Mouse (Mus musculus): ENCODE data around the gene Map3k5.
"Not testable (repeated sequence)": the region's sequence is repeated elsewhere in the genome, so short reads cannot be mapped to it uniquely, and the experiment has no call there.

Gene Map3k5

DNA sequence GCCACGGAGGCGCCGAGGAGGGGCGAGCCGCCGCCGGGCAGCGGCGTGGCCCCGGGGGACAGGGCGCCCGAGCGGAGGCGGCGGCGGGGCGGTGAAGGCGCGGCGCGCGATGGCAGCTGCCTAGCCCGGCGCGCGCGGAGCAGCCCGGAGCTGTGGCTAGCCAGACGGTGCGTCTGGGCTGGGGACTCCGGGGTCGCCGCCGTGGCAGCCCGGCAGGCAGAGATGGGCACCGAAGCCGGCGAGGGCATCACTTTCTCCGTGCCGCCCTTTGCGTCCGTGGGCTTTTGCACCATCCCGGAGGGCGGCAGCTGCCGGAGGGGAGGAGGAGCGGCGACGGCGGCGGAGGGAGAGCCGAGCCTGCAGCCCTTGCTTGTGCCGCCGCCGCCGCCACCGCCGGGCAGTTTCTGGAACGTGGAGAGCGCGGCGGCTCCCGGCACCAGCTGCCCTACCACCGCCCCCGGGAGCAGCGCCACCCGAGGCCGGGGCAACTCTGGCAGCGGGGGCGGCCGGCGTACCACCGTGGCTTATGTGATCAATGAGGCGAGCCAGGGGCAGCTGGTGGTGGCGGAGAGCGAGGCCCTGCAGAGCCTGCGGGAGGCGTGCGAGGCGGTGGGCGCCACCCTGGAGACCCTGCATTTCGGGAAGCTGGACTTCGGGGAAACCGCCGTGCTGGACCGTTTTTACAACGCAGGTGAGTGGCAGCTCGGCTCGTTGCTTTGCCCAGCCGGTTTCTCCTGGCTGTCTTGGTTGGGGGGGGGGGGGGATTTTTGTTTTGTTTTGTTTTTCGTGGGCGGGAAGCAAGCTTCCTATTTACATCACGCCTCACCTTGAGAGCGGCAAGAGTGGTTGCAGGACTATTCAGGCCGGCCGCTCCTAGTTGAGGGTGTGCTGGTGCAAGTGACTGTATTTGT is at the start of gene Map3k5:
Gene Map3k5, plus strand, starts transcription at position 89 of the 911 bp plus-strand sequence.
- DNase-seq (ENCODE audit: low spot score in 2 of 2), result no peak

DNA sequence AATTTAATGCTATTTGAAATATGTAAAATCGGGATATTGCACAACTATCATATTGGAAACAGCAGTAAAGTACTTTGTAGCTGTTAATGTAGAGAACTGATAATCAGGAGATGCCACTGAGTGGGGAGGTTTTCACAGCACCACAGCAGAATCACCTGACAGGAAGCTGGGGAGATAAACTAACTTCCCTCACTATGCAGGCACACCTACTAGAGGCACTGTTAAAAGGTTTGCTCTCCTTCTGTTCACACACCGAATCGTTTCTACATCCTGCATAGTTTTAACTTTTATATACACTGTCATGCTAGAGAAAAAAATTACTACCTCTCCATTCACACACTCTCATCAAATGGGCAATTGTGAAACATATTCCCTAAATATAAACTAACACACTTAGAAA is 48.0 kb upstream of the Map3k5 start:
- no peak for DNase-seq (ENCODE audit: low spot score in 2 of 2)

DNA sequence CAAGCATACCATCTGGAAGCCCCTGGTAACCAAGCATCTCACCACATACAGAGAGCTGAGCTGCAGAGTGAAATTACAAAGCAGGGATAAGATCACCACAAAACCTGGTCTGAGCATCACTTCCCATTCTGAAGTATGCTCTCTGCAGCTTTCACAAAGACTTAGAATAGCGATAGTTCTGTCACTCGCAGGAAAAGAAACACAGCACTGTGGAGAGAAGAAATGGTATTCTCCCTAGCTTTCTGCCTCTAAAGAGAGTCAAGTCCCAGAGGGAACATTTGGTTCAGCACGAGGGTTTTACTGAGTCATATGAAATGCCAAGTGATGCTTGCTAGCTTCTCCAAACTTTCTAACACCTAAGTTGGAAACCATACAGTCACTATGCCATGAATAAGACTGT is 44.4 kb upstream of the Map3k5 start:
- DNase-seq (ENCODE audit: low spot score in 2 of 2), result no peak

DNA sequence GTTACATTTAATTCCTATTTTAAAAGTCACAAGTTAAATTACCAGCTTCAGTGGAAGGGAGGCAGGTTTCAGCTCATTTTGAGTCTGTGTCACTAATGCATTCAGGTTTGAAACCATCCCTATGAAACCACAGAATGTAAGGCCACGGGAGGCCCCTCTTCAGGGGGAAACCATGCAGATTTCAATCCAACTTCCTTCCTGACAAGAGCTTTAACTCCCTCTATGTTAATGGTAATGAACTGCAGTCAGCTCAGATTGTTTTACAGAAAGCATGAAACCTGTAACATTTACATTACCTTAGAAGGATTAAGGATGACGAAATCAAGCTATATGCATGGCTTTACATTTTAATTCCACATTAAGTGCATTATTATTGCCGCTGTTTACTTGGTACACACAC is 42.6 kb upstream of the Map3k5 start:
- DNase-seq (ENCODE audit: low spot score in 2 of 2), result no peak

DNA sequence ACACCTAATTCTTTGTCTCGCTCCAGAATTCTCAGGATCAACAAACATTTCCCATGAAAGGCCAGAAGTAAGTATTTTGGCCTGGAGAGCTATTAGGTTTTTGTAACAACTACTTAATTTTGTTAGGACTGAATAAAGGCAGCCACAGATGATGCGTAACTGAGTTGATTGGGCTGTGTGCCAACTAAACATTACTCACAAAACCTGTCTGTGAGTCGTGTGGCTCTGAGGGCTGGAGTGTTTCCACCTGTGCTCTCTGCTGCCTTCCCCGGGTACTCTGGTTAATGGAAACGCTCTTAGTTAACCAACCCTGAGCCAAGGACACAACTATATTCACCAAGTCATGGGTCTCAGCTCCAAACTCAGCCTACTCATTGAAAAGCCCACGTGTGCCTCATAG is 41.1 kb upstream of the Map3k5 start:
- no peak for DNase-seq (ENCODE audit: low spot score in 2 of 2)

DNA sequence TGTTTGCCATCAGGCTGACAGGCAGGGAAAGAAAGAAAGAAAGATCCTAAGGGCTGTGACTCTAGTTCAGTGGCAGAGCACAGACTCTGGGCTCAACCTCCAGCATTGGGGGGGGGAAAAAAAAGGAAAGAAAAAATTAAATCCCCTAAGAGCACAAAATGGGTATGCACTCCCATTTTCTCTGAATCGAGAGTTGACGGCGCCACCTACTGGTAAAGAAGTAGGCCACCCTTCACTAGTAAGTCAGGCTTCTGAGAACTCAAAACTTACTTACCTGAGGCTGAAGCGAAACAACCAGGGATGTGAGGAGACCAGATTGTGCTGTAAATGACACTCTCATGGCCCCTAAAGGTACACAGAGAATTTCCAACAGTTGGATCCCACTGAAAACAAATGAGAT is 40.3 kb upstream of the Map3k5 start:
- peak in 1 of 2 experiments; percentile 11 for DNase-seq (ENCODE audit: low spot score in 2 of 2)

DNA sequence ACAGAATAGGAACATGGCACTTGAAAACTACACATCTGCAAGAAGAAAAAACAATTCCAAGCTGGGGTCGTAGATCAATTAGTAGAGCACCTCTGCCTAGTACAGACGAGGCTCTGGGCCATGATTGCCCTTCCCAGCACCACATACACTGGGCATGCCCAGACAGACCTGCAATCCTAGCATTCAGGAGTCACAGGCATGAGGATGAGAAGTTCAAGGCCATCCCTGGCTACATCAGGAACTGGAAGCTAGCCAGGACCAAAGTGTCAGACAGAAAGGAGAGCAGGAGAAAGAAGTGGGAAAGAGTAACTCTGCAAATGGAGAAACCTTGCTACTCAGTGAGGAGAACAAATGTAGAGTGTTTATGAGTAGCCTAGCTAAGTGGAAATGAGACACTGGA is 34.1 kb upstream of the Map3k5 start:
- no peak for DNase-seq (ENCODE audit: low spot score in 2 of 2)

DNA sequence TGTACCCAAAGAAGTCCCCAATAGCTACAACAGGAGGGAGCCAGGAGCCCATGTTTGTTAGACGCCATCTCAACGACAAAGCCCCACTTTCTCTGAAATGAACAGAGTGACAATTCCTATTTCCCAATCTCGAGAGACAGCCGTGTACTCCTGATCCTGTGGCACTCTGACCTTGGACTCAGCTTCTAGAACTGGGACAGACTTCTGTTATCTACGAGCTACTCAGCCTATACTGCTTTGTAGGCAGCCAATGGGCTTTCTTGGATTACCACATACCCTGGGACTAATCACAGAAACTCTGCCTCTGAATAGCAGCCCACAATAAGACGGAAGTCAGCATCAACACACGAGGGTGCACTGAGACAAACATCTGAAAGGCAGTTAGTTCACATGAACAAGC is 32.3 kb upstream of the Map3k5 start:
- no peak for DNase-seq (ENCODE audit: low spot score in 2 of 2)

DNA sequence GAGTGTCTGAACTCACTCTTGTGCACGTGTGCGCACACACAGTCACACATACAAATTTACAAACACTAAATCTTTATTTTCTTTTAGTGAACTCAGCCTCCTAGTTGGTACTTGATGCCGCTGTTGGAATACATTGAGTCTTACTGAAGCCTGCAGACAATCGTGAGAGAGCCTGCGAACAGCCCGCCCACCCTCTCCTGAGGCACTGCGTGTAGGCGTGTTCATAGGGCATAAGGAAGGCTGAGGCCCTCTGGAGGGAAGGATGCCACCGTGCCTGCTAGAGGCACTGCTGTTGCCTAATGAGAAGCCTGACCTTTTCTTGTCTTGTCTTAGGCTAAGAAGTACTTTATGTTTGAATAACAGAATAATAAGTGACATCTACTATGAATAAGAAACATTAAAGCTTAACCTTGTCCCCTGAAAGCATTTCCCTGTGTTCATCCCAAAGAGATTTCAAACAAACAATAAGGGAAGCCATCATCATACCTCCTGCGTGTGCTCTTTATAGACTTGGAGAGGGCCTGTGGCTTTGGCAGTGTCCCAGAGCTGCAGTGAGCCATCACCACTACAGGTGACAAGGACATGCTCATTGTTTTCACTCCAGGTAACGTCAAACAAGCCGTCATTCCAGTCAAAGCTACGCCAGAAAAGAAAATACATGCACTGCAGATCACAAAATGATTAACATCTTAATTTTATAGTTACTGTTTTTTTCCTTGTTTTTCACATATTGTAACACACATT is 30.0 kb upstream of the Map3k5 start:
- DNase-seq (ENCODE audit: low spot score in 2 of 2), result no peak

DNA sequence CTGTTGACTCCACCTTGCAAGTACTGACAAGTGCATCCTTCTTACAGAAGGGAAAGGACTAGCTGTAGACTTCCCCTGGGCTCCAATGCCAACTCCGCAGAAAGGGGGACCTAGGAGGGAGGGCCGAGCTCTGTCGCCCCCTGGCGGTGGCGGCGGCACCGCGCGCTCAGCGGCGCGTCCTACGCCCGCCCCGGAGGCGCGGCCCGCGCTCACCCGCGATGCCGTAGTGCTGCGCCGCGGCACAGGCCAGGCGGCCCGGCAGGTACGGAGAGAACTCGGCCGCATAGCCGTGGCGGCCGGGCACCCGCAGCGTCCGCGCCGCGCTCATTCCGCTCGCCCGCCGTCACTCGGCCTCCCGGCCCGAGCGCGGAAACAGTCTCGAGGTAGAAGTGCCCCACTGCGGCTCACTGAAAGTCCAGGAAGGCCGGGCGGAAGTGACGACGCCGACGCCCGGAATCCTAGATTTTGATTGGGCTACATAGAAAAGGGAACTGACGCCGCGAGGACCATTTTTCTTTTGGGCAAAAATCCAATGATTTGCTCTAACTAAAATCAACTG is 26.9 kb upstream of the Map3k5 start, which contains the start of gene Pex7:
Gene Pex7, minus strand, starts transcription at position 444 of the 559 bp plus-strand sequence.
- peak; percentile 85 to 91 for DNase-seq (ENCODE audit: low spot score in 2 of 2)

DNA sequence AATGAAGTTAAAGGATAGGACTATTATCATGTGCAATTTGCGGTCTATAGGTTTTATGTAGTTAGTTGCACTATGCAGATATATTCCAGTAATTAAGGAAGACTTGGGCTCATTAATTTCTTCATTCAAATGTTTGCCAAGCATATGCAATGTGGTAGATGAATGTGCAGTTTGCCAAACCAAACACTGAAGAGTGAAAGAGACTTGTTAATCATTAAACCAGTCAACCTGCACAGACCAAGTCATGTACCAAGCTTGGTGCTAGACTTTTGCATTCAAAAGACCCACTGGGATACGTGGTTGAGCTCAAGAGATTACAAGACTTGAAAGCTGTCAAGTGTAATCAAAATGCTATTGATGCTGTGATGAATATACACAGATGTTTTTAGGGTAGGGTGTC is 26.2 kb upstream of the Map3k5 start:
- no peak for DNase-seq (ENCODE audit: low spot score in 2 of 2)

DNA sequence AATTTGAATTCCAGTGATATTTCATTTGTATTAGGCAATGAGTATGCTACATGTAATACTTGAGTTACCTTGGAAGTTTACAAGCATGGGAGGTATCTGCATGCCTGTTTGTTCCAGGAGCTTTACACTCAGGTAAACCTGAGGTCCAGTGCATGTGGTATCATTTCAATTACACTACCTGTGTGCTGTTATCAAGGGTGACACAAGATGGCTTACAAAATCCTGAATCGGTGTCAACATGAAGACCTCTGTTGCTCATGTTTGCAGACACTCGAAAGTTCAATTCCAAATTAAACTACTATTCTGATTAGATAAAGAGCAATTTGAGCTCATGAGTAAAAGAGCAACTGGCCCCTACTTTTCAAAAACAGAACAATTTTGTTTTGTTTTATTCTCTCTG is 23.8 kb upstream of the Map3k5 start:
- no peak for DNase-seq (ENCODE audit: low spot score in 2 of 2)

DNA sequence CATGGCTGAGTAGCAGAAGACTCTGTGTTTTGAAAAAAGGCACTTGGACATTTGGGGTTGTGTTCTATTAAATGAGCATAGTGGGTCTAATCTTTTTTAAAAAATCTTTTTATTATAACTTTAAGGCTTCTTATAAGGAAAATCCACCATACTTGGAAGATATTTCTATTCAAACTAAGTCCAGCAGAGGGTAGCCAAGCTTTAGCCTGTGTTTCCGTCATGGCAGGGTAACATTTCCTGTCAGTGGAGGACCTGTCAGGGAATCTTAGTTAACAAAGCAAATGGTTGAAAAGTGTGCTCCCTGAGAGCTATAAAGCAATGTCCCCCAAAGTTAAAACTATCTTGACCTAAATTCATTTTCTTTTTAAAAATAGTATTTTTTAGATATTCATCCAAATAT is 22.7 kb upstream of the Map3k5 start:
- no peak for DNase-seq (ENCODE audit: low spot score in 2 of 2)

DNA sequence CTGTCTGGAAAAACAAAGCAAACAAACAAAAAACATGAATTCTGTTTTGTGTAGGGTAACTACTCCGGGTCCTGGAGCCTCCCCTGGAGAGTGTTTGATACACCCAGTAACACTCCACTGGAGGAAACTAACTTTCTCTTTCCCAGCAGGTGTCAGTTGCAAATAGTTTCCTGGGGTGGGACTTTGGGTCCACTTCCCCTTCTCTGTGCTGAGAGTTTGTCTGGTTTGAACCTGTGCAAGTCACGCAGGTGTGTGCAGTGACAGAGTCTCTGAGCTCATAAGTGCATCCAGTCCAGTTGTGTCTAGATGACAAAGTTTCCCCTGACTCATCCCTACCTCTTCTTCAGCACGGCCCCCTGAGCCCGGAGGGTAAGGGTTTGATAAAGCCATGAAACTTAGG is 20.5 kb upstream of the Map3k5 start:
- DNase-seq (ENCODE audit: low spot score in 2 of 2), result no peak

DNA sequence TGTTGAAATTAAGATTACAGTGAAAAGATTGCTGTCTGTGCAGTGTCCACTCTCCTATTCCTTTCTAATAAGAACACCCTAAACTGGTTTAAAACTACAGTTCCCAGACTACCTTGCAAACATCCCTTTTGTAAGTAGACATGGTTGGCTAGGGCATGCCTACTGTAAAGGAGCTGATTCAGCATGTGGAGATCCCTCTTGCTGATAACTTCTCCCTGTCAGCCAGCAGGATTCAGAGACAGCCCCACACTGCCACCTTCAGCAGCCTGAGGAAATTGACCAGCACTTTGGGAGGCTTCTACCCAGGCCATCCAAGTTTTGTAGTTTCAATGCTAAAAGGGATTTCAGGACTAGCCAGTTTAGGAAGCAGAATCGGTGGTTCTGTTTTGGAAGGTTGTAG is 19.0 kb upstream of the Map3k5 start:
- DNase-seq (ENCODE audit: low spot score in 2 of 2), result peak; percentile 56 to 72

DNA sequence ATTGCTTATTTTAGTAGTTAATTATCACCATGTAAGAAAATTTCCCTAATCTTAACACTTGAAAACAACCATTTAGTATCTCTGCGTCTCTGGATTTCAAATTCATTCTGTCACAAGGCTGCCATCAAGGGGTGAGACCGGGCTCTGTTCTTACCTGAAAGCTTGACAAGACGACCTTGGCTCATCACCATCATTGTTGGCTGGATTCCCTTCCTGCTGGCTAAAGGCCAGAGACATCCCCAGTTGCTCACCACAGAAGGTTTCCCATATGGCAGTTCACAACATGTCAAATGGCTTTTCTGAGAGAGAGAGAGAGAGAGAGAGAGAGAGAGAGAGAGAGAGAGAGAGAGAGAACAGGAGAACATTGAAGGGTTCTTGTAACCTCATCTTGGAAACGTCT is 11.9 kb upstream of the Map3k5 start:
- no peak for DNase-seq (ENCODE audit: low spot score in 2 of 2)

DNA sequence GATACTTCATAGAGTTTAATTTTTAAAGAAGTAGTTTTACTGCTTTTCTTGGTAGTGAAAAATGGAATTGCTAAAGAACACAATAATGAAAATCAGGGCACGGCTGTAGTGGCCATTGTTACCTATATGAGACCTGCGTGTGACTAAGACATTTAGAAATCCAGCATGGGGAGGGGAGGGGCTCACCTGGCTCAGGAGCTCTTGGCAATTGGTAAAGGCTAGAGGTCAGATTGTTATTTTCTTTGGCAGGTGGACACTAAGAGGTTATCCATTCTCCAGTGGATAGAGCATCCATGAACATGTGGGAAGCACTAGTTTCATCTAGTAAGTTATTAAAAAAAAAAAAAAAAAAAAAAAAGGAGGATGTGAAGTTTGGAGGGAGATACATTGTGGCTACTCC is 10.0 kb upstream of the Map3k5 start:
- DNase-seq (ENCODE audit: low spot score in 2 of 2), result no peak

DNA sequence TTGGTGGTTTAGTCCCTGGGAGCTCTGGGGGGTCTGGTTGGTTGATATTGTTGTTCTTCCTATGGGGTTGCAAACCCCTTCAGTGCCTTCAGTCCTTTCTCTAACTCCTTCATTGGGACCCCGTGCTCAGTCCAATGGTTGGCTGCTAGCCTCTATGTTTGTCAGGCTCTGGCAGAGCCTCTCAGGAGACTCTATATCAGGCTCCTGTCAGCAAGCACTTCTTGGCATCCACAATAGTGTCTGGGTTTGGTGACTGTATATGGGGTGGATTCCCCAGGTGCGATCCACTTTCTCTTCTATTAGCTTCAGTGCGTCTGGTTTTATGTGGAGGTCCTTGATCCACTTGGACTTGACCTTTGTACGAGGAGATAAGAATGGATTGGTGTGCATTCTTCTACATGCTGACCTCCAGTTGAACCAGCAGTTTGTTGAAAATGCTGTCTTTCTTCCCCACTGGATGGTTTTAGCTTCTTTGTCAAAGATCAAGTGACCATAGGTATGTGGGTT is 7.8 kb upstream of the Map3k5 start:
- not testable (repeated sequence) for DNase-seq (ENCODE audit: low spot score in 2 of 2)

DNA sequence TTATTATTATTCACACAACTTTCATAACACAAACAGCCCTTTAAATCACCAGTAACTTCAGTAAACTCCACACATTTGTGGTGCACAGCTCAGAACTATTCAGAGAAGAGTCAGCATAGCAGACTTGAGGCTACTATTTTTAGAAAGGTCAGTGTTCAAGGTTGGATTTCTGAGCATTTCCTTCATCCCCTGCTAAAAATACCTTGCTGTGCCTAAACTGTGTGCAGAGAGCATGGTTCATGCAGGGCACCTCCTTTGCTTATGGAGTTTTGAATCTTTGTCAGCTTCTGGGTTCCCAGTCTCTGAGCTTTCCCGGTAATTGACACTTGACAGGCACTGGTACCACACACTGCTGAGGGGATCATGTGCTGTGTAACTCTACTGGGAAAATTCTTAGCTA is 6.1 kb upstream of the Map3k5 start:
- no peak for DNase-seq (ENCODE audit: low spot score in 2 of 2)

DNA sequence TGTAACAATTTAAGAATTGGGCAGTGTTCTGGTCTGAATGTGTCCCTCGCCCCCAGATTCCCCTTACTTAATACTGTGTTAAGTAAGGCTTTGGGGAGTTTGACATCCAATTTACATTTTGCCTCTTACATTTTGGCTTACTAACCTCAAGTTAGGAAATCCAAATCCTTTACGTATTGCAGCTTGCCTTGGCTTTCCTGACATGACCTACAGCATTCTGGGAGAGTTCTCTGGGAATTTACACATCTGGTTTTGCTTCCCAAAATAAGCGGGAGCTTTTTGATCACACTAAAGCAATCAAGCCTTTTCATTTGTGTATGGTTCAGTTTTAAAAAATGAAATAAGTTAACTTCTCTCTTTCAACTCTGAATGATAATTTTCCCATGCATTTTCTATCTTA is 1.3 kb upstream of the Map3k5 start:
- DNase-seq (ENCODE audit: low spot score in 2 of 2), result no peak

DNA sequence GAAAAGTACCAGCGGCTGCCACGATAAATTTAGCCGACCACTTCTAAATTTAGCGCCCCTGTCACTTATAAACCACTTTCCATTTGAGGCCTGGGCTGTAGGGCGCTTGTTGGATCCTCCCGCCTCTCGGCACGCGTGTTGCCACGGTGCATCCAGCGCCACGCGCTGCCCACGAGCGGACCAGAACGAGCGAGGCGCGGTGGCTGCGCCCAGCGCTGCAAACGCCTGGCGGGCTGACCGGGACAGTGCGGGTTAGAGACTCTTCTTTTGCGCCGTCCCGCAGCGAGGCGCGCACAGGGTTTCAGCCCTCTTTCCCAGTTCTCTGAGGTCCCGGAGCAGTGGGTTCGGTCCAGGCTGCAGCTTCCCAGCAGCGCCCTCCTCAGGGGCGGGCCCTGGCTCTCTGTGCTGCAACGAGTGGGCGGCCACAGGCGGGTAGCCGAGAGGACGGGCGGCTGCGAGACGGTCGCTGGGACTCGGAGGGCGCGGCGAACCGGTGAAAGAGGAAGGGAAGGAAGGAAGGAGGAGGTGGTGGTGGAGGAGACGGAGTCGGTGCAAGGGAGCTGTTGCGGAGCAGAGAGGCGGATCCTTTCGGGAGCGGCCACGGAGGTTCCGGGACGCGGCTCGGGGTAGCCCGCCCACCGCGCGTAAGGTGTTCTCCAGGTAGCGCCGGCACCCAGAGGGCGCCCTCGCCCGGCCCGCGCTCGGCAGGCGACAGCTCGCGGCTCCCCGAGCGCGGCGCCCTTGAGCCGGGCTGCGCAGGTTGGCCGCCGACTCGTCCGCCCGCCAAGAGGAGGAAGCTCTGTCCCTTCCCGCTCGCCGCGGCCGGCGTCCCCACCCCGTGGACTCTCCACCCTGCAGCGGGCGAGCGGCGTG is 525 bp upstream of the Map3k5 start:
- DNase-seq (ENCODE audit: low spot score in 2 of 2), result peak; percentile 81 to 91

DNA sequence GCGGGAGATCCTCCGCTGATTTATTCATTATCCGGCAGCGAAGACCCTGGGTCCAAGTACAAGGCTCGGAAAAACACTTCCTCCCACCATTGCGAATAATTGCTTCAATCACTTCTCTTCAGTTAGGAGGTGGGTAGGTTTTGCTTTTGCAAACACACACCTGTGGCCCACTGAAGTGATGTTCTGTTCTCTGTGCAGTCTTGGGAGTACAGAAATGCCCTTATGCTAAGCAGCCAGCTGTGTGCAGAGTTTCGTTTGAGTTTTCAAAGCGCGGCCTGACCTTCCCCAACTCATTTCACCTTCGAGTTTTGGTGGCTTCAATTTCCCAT is 987 bp downstream of the Map3k5 start:
- no peak for DNase-seq (ENCODE audit: low spot score in 2 of 2)
